Mouse (Mus musculus) midbrain, embryonic 14.5 days (tissue): ENCODE measurements at regions not wholly inside any gene's neighbourhood (a gene's known extent, or its start where the extent isn't known, plus 50 kb on each side); places are given as distances from the start of the nearest gene placed in this dataset.

Experiments
- ATAC-seq: fragments of 200-750 bp; cut with Nextera tagmentation; 2 replicates; pipeline ENCODE4 v1.8.0; 2017; ENCODE audit warnings: moderate number of reproducible peaks, moderate library complexity; ENCODE audit not compliant: low FRiP score, low TSS enrichment
- DNase-seq: peaks from one replicate; pipeline ENCODE4 v3.0.0-alpha.2; 2015
- H3K27ac ChIP-seq: fragments of 300-500 bp; sonication (generic); replicated peaks from 2 replicates; pipeline ENCODE4 v1.5.1; 2014; ENCODE audit warnings: mild to moderate bottlenecking, low read depth, low read length, moderate library complexity
- H3K27me3 ChIP-seq: fragments of 300-500 bp; sonication (generic); 2 replicates; pipeline ENCODE4 v1.6.1; 2014; ENCODE audit warnings: low read length, control low read depth, mixed read lengths; ENCODE audit not compliant: control insufficient read depth, insufficient read depth
- H3K36me3 ChIP-seq: fragments of 300-500 bp; sonication (generic); 2 replicates; pipeline ENCODE4 v1.6.1; 2014; ENCODE audit warnings: low read length, control low read depth; ENCODE audit not compliant: control insufficient read depth, insufficient read depth
- H3K4me1 ChIP-seq: fragments of 300-500 bp; sonication (generic); 2 replicates; pipeline ENCODE4 v1.6.1; 2014; ENCODE audit warnings: mild to moderate bottlenecking, antibody characterized with exemption, low read length, control low read depth; ENCODE audit not compliant: control insufficient read depth, insufficient read depth
- H3K4me2 ChIP-seq: fragments of 300-500 bp; sonication (generic); 2 replicates; pipeline ENCODE4 v1.6.1; 2014; ENCODE audit warnings: mild to moderate bottlenecking, low read length, moderate library complexity
- H3K4me3 ChIP-seq: fragments of 300-500 bp; sonication (generic); replicated peaks from 2 replicates; pipeline ENCODE4 v1.5.1; 2014; ENCODE audit warnings: low read depth, low read length
- H3K9ac ChIP-seq: fragments of 300-500 bp; sonication (generic); replicated peaks from 2 replicates; pipeline ENCODE4 v1.6.1; 2014; ENCODE audit warnings: mild to moderate bottlenecking, low read length, moderate library complexity
- H3K9me3 ChIP-seq: fragments of 300-500 bp; sonication (generic); 2 replicates; pipeline ENCODE4 v1.6.1; 2016; ENCODE audit warnings: low read length, control low read depth, mixed read lengths; ENCODE audit not compliant: control insufficient read depth
- WGBS: fragments of 180-500 bp; shearing (Covaris S2); extraction: QIAGEN DNeasy Blood & Tissue Kit; methylation state at CpG from one replicate; pipeline ENCODE4 v1.1.7; 2014; 5-methylcytosine and 5-hydroxymethylcytosine counted together

- H3K27me3 ChIP-seq, result no peaks in the 10 kb centered on the region
- no peak overlapping the region for H3K9ac ChIP-seq
- WGBS, result 94% methylated on average over 3 of the region's 3 CpGs
- no peak overlapping the region for H3K4me2 ChIP-seq
- no peaks in the 10 kb centered on the region for H3K9me3 ChIP-seq
- H3K36me3 ChIP-seq, result no peaks in the 10 kb centered on the region
- H3K27ac ChIP-seq, result no peak overlapping the region
- H3K4me1 ChIP-seq, result no peaks in the 10 kb centered on the region
- ATAC-seq, result no peak
- H3K4me3 ChIP-seq, result no peak overlapping the region
- no peak for DNase-seq
Observed at GRCm38 (mm10) chr5:52920251-52920650, 86.4 kb downstream of the Anapc4 start.

DNA sequence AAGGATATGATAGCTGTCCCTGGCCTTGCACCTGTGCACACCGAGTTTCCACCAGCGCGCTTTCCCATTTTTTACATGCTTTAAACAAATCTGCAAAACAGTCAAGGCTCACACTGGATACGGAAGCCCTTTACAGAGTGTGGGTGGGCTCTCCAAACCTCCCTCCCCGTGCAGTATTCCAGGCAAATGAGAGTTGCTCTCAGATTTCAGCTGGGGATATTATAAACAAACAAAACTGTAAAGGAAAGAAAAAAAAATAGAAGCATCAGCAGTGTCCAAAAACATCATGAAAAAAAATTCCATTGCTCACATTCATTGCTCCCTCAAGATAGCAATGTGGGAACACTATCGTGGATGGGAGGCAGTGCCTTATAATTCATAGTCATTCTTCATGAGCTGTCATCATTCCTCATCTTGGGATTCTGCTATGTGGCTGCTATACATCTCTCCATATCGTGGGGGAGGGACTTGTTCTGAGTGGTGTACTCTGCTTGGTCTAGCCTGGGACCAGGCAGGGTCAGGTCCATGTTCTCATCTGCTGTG, 87.0 kb downstream of the Anapc4 start:
- DNase-seq, result no peak
- WGBS, result 86% methylated on average over 7 of the region's 7 CpGs
- no peak for ATAC-seq

GRCm38 (mm10) chr5:52925006-52925405, 91.2 kb downstream of the Anapc4 start:
- DNase-seq (no peak), ATAC-seq (no peak)
- H3K9ac ChIP-seq, result no peak overlapping the region
- no peak overlapping the region for H3K4me2 ChIP-seq
- no peaks in the 10 kb centered on the region for H3K27me3 ChIP-seq
- no peaks in the 10 kb centered on the region for H3K9me3 ChIP-seq
- H3K27ac ChIP-seq, result no peak overlapping the region
- 66% methylated on average over 6 of the region's 6 CpGs for WGBS
- no peaks in the 10 kb centered on the region for H3K4me1 ChIP-seq
- no peaks in the 10 kb centered on the region for H3K36me3 ChIP-seq
- H3K4me3 ChIP-seq, result no peak overlapping the region

More for the DNA sequence above, 87.0 kb downstream of the Anapc4 start:
- no peak overlapping the region for H3K27ac ChIP-seq
- H3K4me1 ChIP-seq, result no peaks in the 10 kb centered on the region
- no peak overlapping the region for H3K4me2 ChIP-seq
- no peaks in the 10 kb centered on the region for H3K9me3 ChIP-seq
- H3K27me3 ChIP-seq, result no peaks in the 10 kb centered on the region
- H3K4me3 ChIP-seq, result no peak overlapping the region
- no peak overlapping the region for H3K9ac ChIP-seq
- no peaks in the 10 kb centered on the region for H3K36me3 ChIP-seq

DNA sequence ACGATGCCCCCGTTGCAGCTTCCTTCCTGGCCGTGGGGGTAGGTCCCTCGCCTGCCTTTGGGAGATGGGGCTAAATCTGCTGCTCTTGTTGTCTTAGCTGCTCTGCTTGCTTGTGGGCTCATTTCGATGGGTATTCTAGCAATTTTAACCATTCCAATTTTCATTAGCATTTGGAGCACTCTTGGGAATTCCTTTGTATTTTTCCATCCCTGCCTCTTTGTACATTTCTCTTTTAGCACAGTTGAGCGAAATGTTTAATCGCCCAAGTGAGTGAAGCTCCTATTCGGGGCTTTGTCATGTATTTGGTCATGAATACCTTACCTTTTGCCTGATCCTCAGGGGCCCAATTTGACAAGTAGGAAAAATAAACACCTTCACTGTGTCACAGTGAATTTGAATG, 95.9 kb downstream of the Anapc4 start:
- Histone ChIP-seq H3K4me2 (no peak overlapping the region), H3K4me1 (no peaks in the 10 kb centered on the region), H3K36me3 (no peaks in the 10 kb centered on the region), H3K9ac (no peak overlapping the region), H3K4me3 (no peak overlapping the region), H3K27ac (no peak overlapping the region), H3K27me3 (no peaks in the 10 kb centered on the region), H3K9me3 (no peaks in the 10 kb centered on the region)
- no peak for DNase-seq
- 86% methylated on average over 8 of the region's 8 CpGs for WGBS
- ATAC-seq, result no peak

DNA sequence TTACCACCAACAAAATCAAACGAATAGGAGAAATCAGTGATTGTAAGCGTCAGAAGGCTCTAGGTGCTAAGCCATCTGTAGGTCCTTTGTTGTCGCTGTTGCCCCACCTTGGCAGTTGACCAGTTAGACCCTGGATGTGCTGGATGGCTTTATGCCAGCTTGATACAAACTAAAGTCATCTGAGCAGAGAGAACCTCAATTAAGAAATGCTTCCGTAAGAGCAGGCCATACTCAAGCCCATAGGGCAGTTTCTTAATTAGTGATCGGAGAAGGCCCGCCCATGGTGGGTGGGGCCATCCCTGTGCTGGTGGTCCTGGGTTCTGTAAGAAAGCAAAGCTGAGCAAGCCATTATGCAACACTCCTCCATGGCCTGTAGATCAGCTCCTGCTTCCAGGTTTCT, 99.5 kb downstream of the Anapc4 start:
- no peak overlapping the region for H3K4me3 ChIP-seq
- H3K27me3 ChIP-seq, result no peaks in the 10 kb centered on the region
- no peak overlapping the region for H3K9ac ChIP-seq
- no peaks in the 10 kb centered on the region for H3K9me3 ChIP-seq
- no peak overlapping the region for H3K27ac ChIP-seq
- 88% methylated on average over 6 of the region's 6 CpGs for WGBS
- DNase-seq, result no peak
- no peak overlapping the region for H3K4me2 ChIP-seq
- H3K36me3 ChIP-seq, result no peaks in the 10 kb centered on the region
- no peak; the same call in 1 of the 2 replicates for ATAC-seq
- no peaks in the 10 kb centered on the region for H3K4me1 ChIP-seq

GRCm38 (mm10) chr5:52937626-52938025, 100.3 kb upstream of the Slc34a2 start:
- no peaks in the 10 kb centered on the region for H3K27me3 ChIP-seq
- no peaks in the 10 kb centered on the region for H3K36me3 ChIP-seq
- H3K4me2 ChIP-seq, result no peak overlapping the region
- no peaks in the 10 kb centered on the region for H3K4me1 ChIP-seq
- no peaks in the 10 kb centered on the region for H3K9me3 ChIP-seq
- ATAC-seq, result no peak
- 85% methylated on average over 1 of the region's 1 CpGs for whole genome bisulfite sequencing
- H3K4me3 ChIP-seq, result no peak overlapping the region
- no peak overlapping the region for H3K9ac ChIP-seq
- no peak overlapping the region for H3K27ac ChIP-seq
- no peak for DNase-seq

DNA sequence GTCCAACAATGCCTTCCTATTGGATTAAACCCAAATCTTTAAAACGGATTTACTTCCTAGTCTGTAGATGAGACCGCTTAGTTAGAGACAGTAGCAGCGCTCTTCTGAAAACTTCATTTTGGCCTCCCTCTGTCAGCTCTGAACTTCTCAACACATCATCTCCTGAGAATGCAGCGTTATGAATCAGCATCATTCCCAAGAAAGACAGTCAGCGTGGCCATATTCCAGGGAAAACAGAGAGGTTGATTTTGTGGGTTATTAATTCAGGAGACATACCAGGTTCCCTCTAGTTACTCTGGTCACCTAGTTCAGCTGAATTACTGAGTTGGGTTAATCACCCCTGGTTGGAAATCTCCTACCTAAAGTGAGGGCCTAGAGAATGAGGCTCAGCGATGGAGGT, 97.9 kb upstream of the Slc34a2 start:
- ATAC-seq, result no peak

GRCm38 (mm10) chr5:52940645-52941044, 97.2 kb upstream of the Slc34a2 start:
- WGBS, result 83% methylated on average over 4 of the region's 4 CpGs

More for the DNA sequence above, 97.9 kb upstream of the Slc34a2 start:
- no peaks in the 10 kb centered on the region for H3K9me3 ChIP-seq
- no peak for DNase-seq
- 94% methylated on average over 6 of the region's 6 CpGs for WGBS
- H3K4me3 ChIP-seq, result no peak overlapping the region
- no peaks in the 10 kb centered on the region for H3K36me3 ChIP-seq
- no peak overlapping the region for H3K4me2 ChIP-seq
- H3K27me3 ChIP-seq, result no peaks in the 10 kb centered on the region
- no peaks in the 10 kb centered on the region for H3K4me1 ChIP-seq
- no peak overlapping the region for H3K9ac ChIP-seq
- no peak overlapping the region for H3K27ac ChIP-seq

GRCm38 (mm10) chr5:52953875-52954274, 84.0 kb upstream of the Slc34a2 start:
- ATAC-seq, result no peak
- 71% methylated on average over 8 of the region's 8 CpGs for WGBS
- DNase-seq, result no peak
- no peaks in the 10 kb centered on the region for H3K4me1 ChIP-seq
- no peak overlapping the region for H3K9ac ChIP-seq
- H3K27ac ChIP-seq, result no peak overlapping the region
- no peak overlapping the region for H3K4me3 ChIP-seq
- H3K36me3 ChIP-seq, result no peaks in the 10 kb centered on the region
- no peak overlapping the region for H3K4me2 ChIP-seq
- H3K9me3 ChIP-seq, result no peaks in the 10 kb centered on the region
- H3K27me3 ChIP-seq, result no peaks in the 10 kb centered on the region

More at GRCm38 (mm10) chr5:52940645-52941044, 97.2 kb upstream of the Slc34a2 start:
- ATAC-seq (no peak), DNase-seq (no peak)
- H3K36me3 ChIP-seq, result no peaks in the 10 kb centered on the region
- no peak overlapping the region for H3K27ac ChIP-seq
- H3K27me3 ChIP-seq, result no peaks in the 10 kb centered on the region
- no peak overlapping the region for H3K4me2 ChIP-seq
- no peaks in the 10 kb centered on the region for H3K9me3 ChIP-seq
- H3K4me3 ChIP-seq, result no peak overlapping the region
- H3K9ac ChIP-seq, result no peak overlapping the region
- H3K4me1 ChIP-seq, result no peaks in the 10 kb centered on the region
